Mouse (Mus musculus) embryonic facial prominence, embryonic 14.5 days (tissue): ENCODE measurements around the gene Fads6. TPM values are rescaled to one million over a fixed set of nuclear protein-coding genes. Genes with fewer than 3 reads are reported as not detected.
A peak's percentile ranks its signal among the peaks of the same experiment; 100 is the strongest.

Experiments used
- ATAC-seq: fragments of 200-750 bp; cut with Nextera tagmentation; 2 replicates; pipeline ENCODE4 v1.8.0; 2017; ENCODE audit warnings: low read depth, moderate number of reproducible peaks, moderate TSS enrichment
- DNase-seq: peaks from one replicate; pipeline ENCODE4 v3.0.0-alpha.2; 2015; ENCODE audit warnings: low spot score
- H3K27ac ChIP-seq: fragments of 300-500 bp; sonication (generic); replicated peaks from 2 replicates; pipeline ENCODE4 v1.5.1; 2014; ENCODE audit warnings: low read depth, mild to moderate bottlenecking, low read length, moderate library complexity
- H3K27me3 ChIP-seq: fragments of 300-500 bp; sonication (generic); replicated peaks from 2 replicates; pipeline ENCODE4 v1.6.1; 2014; ENCODE audit warnings: low read length; ENCODE audit not compliant: control insufficient read depth, insufficient read depth
- H3K36me3 ChIP-seq: fragments of 300-500 bp; sonication (generic); 2 replicates; pipeline ENCODE4 v1.6.1; 2014; ENCODE audit warnings: low read length, mixed read lengths; ENCODE audit not compliant: control insufficient read depth, insufficient read depth
- H3K4me1 ChIP-seq: fragments of 300-500 bp; sonication (generic); 2 replicates; pipeline ENCODE4 v1.6.1; 2014; ENCODE audit warnings: antibody characterized with exemption, low read length; ENCODE audit not compliant: control insufficient read depth, insufficient read depth
- H3K4me2 ChIP-seq: fragments of 300-500 bp; sonication (generic); 2 replicates; pipeline ENCODE4 v1.6.1; 2014; ENCODE audit warnings: low read depth, mild to moderate bottlenecking, low read length, moderate library complexity, mixed read lengths
- H3K4me3 ChIP-seq: fragments of 300-500 bp; sonication (generic); 2 replicates; pipeline ENCODE4 v1.5.1; 2014; ENCODE audit warnings: low read depth, mild to moderate bottlenecking, low read length
- H3K9ac ChIP-seq: fragments of 300-500 bp; sonication (generic); 2 replicates; pipeline ENCODE4 v1.6.1; 2014; ENCODE audit warnings: low read depth, mild to moderate bottlenecking, low read length, moderate library complexity, mixed read lengths
- H3K9me3 ChIP-seq: fragments of 300-500 bp; sonication (generic); 2 replicates; pipeline ENCODE4 v1.6.1; 2016; ENCODE audit warnings: low read length; ENCODE audit not compliant: control insufficient read depth
- WGBS: fragments of 180-500 bp; shearing (Covaris S2); extraction: QIAGEN DNeasy Blood & Tissue Kit; methylation state at CpG from one replicate; pipeline ENCODE4 v1.1.7; 2014; 5-methylcytosine and 5-hydroxymethylcytosine counted together
- polyA plus RNA-seq: library from polyadenylated mRNA; unstranded; fragments of >200 nt; fragmentation: Nextera tagmentation; extraction: Ambion mirVana; gene quantifications from 2 replicates; pipeline ENCODE4 v1.2.1, GENCODE M21; 2014

Fads6 gene
- polyA plus RNA-seq, 1 experiment from 2014 or later: 0.24 TPM

DNA sequence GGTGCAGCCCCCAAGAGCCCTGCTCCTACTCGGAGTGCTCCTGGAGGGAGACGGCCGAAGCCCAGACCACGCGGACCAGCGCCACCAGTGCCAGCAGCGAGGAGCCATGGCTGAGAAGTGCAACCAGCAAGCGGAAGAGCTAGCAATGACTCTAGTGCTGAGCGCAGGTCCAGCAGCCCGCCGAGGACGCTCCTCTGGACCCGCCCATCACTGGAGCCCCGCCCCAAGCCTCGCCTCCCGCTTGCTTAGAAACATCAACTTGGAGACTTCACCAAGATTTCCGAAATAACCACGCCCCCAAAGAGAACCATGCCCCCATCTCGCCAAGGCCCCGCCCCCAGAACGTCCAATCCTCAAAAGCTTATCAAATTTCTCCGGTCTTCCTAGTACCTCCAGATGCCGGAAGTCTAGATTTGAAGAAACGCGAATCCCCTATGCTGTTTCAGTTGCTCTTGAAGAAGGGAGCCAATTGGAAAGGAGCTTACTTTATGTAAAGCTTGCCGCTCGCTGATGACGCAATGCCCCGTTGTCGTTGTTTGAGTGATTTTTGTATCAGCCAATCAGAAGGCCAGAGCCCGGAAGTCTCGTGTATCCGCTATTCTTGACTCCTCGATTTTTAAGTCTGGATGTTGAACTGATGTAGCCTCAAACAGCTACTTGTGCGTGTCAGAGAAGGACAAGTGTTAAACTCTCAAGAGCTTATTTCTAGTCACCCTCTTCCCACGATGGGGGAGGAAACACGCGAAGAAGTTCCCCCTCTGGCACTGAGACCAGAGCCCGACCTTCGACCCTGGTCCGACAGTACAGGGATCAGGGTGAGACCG is 20.5 kb downstream of the Fads6 start, which contains the start of gene Fdxr:
Fdxr (minus strand) TSS at position 271 of the 824 bp plus-strand sequence.
- Histone ChIP-seq H3K4me3 (peak within 1 kb of the TSS; percentile 60), H3K4me1 (peaks cover 15% of the 10 kb centered on the region), H3K4me2 (peak within 1 kb of the TSS; percentile 80), H3K36me3 (no peaks in the 10 kb centered on the region), H3K9me3 (no peaks in the 10 kb centered on the region), H3K27ac (peak within 1 kb of the TSS; percentile 85), H3K9ac (peak within 1 kb of the TSS; percentile 76), H3K27me3 (no peaks in the 10 kb centered on the region)
- ATAC-seq (peak; percentile 97), DNase-seq (peak; percentile 100)
- under 1% methylated on average over 42 of the region's 42 CpGs for WGBS

DNA sequence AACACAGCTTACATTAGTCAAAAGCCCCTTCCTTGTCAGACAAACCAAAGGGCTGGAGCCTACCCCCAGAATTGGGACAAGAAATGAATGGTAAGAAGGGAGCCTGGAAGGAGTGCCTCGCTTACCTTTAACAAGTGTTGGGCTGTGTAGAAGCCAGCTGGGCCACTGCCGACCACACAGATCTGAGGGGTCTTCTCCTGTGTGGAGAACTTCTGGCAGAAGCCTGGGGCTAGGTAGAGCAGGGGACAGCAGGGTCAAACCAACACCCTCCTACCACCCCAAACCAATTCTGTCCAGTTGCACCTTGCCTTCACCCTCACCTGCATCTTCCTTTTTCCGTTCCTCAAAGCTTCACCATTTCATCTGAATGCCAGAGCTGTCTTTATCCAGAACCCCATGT is 21.5 kb downstream of the Fads6 start:
- Histone ChIP-seq H3K4me1 (peaks cover 15% of the 10 kb centered on the region), H3K36me3 (no peaks in the 10 kb centered on the region), H3K9ac (peak overlapping the region; percentile 76; the same call in 1 of the 2 replicates), H3K4me2 (peak overlapping the region; percentile 80), H3K27me3 (no peaks in the 10 kb centered on the region), H3K9me3 (no peaks in the 10 kb centered on the region), H3K4me3 (peak overlapping the region; percentile 60), H3K27ac (no peak overlapping the region)
- ATAC-seq: no peak
- WGBS: 53% methylated on average over 3 of the region's 3 CpGs
- DNase-seq: no peak

DNA sequence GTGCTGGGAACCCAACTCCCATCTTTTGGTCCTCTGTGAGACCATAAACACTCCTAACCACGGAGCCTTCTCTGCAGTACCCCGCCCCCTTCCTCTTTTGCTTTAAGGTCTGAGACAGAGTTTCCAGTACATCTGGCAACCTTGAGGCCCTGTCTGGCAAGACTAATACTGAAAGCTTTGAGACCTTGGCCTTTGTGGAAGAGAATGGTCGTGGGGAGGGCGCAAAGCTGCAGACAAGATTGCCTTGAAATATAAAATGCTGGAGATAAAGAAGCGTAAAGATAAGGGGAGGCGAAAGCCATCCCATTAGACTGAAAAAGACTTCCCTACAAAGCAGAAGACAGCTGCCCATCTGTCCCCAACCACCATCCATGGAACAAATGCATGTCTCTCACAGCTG is 22.0 kb downstream of the Fads6 start:
- Histone ChIP-seq H3K27me3 (no peaks in the 10 kb centered on the region), H3K27ac (no peak overlapping the region), H3K9ac (0 out of 2 replicates have a peak overlapping the region, but pooled peaks have one; percentile 76), H3K4me2 (0 out of 2 replicates have a peak overlapping the region, but pooled peaks have one; percentile 80), H3K9me3 (no peaks in the 10 kb centered on the region), H3K36me3 (no peaks in the 10 kb centered on the region), H3K4me1 (peaks cover 15% of the 10 kb centered on the region), H3K4me3 (no peak overlapping the region)
- 78% methylated on average over 6 of the region's 6 CpGs for WGBS
- DNase-seq (no peak), ATAC-seq (no peak)

GRCm38 (mm10) chr11:115274771-115275170 is 22.7 kb downstream of the Fads6 start:
- Histone ChIP-seq H3K4me1 (peaks cover 15% of the 10 kb centered on the region), H3K9me3 (no peaks in the 10 kb centered on the region), H3K4me2 (no peak overlapping the region), H3K9ac (no peak overlapping the region), H3K27ac (no peak overlapping the region), H3K27me3 (no peaks in the 10 kb centered on the region), H3K4me3 (no peak overlapping the region), H3K36me3 (no peaks in the 10 kb centered on the region)
- ATAC-seq (no peak), DNase-seq (no peak)
- 90% methylated on average over 6 of the region's 6 CpGs for WGBS

- Histone ChIP-seq H3K4me1 (peaks cover 15% of the 10 kb centered on the region), H3K27ac (no peak overlapping the region), H3K4me2 (no peak overlapping the region), H3K4me3 (no peak overlapping the region), H3K9me3 (no peaks in the 10 kb centered on the region), H3K36me3 (peaks cover 5% of the 10 kb centered on the region; the same call in 1 of the 2 replicates), H3K9ac (no peak overlapping the region), H3K27me3 (no peaks in the 10 kb centered on the region)
- no peak for DNase-seq
- no peak for ATAC-seq
- WGBS: 79% methylated on average over 7 of the region's 7 CpGs
Observed at GRCm38 (mm10) chr11:115274178-115274577, 23.3 kb downstream of the Fads6 start.

GRCm38 (mm10) chr11:115273735-115274134 is 23.7 kb downstream of the Fads6 start:
- H3K4me1 ChIP-seq: peaks cover 15% of the 10 kb centered on the region
- H3K9me3 ChIP-seq: no peaks in the 10 kb centered on the region
- H3K27ac ChIP-seq: no peak overlapping the region
- H3K4me2 ChIP-seq: no peak overlapping the region
- no peak overlapping the region for H3K9ac ChIP-seq
- ATAC-seq (no peak), DNase-seq (no peak)
- WGBS: 50% methylated on average over 7 of the region's 7 CpGs
- peaks cover 2% of the 10 kb centered on the region for H3K27me3 ChIP-seq
- peaks cover 9% of the 10 kb centered on the region; the same call in 1 of the 2 replicates for H3K36me3 ChIP-seq
- no peak overlapping the region for H3K4me3 ChIP-seq

GRCm38 (mm10) chr11:115272894-115273498 is 24.5 kb downstream of the Fads6 start:
- H3K4me1 ChIP-seq: peaks cover 12% of the 10 kb centered on the region
- DNase-seq (no peak), ATAC-seq (no peak)
- no peak overlapping the region for H3K9ac ChIP-seq
- no peak overlapping the region for H3K4me3 ChIP-seq
- WGBS: 65% methylated on average over 10 of the region's 10 CpGs
- no peak overlapping the region for H3K4me2 ChIP-seq
- no peaks in the 10 kb centered on the region for H3K9me3 ChIP-seq
- H3K36me3 ChIP-seq: peaks cover 15% of the 10 kb centered on the region; the same call in 1 of the 2 replicates
- no peak overlapping the region for H3K27ac ChIP-seq
- peaks cover 9% of the 10 kb centered on the region for H3K27me3 ChIP-seq

- WGBS: 66% methylated on average over 10 of the region's 10 CpGs
- Histone ChIP-seq H3K36me3 (peaks cover 18% of the 10 kb centered on the region; the same call in 1 of the 2 replicates), H3K4me1 (peaks cover 16% of the 10 kb centered on the region)
Observed at GRCm38 (mm10) chr11:115271481-115271880, 26.0 kb downstream of the Fads6 start.

More at GRCm38 (mm10) chr11:115271481-115271880, 26.0 kb downstream of the Fads6 start:
- peaks cover 25% of the 10 kb centered on the region for H3K27me3 ChIP-seq
- H3K9ac ChIP-seq: no peak overlapping the region
- no peak overlapping the region for H3K4me3 ChIP-seq
- no peak overlapping the region for H3K4me2 ChIP-seq
- no peak for DNase-seq
- no peaks in the 10 kb centered on the region for H3K9me3 ChIP-seq
- ATAC-seq: no peak
- H3K27ac ChIP-seq: no peak overlapping the region
